Mouse (Mus musculus): ENCODE data around the gene Col4a2. TPM values are rescaled to one million over a fixed set of nuclear protein-coding genes. Genes with fewer than 3 reads are reported as not detected.
A peak's percentile ranks its signal among the peaks of the same experiment; 100 is the strongest.

Gene Col4a2
- 183 and 189 TPM in 2 replicates for polyA plus RNA-seq (2015; fragmentation: Nextera tagmentation; extraction: Ambion mirVana)

DNA sequence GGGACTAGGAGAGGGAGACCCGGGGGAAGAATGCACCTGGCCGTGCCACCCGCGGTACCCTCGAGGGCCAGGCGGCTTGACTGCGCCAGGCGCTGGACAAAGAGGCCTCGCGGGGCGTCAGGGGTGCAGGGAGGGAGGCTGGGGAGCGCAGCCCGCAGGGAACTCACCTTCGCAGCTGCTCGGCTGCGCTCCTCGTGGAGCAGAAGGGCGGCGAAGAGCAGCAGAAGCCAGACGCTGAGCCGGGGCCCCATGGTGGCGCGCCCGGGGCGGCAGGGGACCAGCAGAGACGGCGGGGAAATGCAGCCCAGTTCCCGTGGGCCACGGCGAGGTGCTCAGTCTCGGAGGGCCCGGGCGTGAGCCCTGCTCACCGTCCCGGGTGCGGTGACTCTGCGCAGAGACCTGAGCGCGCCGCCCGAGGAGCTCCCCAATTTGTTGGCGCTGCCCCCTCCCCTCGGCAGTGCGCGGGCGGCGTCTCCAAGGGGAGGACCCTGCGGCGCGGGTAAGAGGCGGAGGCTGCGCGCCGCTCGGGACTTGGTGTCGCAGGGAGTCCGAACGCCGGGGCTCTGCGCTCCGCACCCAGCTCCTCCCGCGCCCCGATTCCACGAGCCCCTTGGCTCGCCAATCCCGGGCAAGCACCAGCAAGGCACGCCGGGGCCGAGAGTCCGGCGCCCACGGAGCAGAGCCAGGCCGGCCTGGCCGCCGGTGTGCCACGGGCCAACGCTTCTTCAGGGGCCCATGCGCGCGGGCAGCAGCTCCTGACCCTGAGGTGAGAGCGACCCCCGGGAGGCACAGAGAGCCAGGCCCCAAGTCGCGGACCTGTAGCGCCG lies at the start of gene Col4a2, which contains the start of gene Col4a1:
TSS of gene Col4a2 (plus strand) at position 457 of the 827 bp plus-strand sequence.
TSS of gene Col4a1 (minus strand) at position 478 of the 827 bp plus-strand sequence.
- Histone ChIP-seq H3K36me3 (ENCODE audit: insufficient read depth, low read length) (peaks cover 9% of the 10 kb centered on the region), H3K4me3 (ENCODE audit: low read depth, low read length) (peak within 1 kb of the TSS; percentile 90), H3K9ac (replicated peaks; ENCODE audit: low read depth) (peak within 1 kb of the TSS; percentile 98), H3K4me1 (ENCODE audit: insufficient read depth, low read depth, low read length) (peaks cover 42% of the 10 kb centered on the region; the same call in 1 of the 2 replicates), H3K4me2 (replicated peaks; ENCODE audit: low read depth, low read length) (peak within 1 kb of the TSS; percentile 87), H3K27ac (ENCODE audit: low read length) (peak within 1 kb of the TSS; percentile 97), H3K27me3 (replicated peaks; ENCODE audit: insufficient read depth, low read length) (no peaks in the 10 kb centered on the region), H3K9me3 (ENCODE audit: low read length) (no peaks in the 10 kb centered on the region)
- TF ChIP-seq CTCF (IDR thresholded peaks at IDR 0.05) (peak; percentile 44), EP300 (IDR thresholded peaks at IDR 0.05) (no peak)
- DNase-seq (ENCODE audit: low spot score) (peak; percentile 91), ATAC-seq (peak; percentile 82)
- WGBS = under 1% methylated on average over 68 of the region's 87 CpGs

DNA sequence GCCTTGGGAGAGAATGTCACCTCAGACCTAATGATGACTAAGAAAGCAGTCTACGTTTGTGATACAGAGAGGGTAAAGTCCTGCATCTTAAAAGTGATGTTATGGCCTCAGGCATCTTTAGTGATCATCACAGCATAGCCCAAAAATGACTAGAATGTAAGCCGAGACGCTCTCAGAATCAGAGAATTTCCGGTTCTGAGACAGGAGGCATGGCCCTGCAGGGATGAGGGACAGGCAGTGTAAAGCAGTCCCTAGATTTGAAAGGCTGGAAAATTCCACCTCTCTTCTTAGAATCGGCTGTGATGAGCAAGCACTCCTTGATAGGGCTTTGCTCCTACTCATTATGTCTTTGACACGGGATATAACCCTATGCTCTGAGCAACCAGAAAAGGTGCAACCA lies 48.8 kb upstream of the Col4a2 start:
- no peak overlapping the region; the same call in 1 of the 2 replicates for H3K27ac ChIP-seq (ENCODE audit: low read length)
- no peaks in the 10 kb centered on the region for H3K9me3 ChIP-seq (ENCODE audit: low read length)
- H3K9ac ChIP-seq (replicated peaks; ENCODE audit: low read depth) = no peak overlapping the region
- H3K4me2 ChIP-seq (replicated peaks; ENCODE audit: low read depth, low read length) = no peak overlapping the region
- H3K27me3 ChIP-seq (replicated peaks; ENCODE audit: insufficient read depth, low read length) = no peaks in the 10 kb centered on the region
- no peak for ATAC-seq
- peaks cover 37% of the 10 kb centered on the region for H3K4me1 ChIP-seq (ENCODE audit: insufficient read depth, low read depth, low read length)
- 0 out of 2 replicates have a peak, but pooled peaks cover 14% of the 10 kb centered on the region for H3K36me3 ChIP-seq (ENCODE audit: insufficient read depth, low read length)
- TF ChIP-seq EP300 (IDR thresholded peaks at IDR 0.05) (no peak), CTCF (IDR thresholded peaks at IDR 0.05) (no peak)
- 74% methylated on average over 6 of the region's 6 CpGs for WGBS
- no peak for DNase-seq (ENCODE audit: low spot score)
- no peak overlapping the region for H3K4me3 ChIP-seq (ENCODE audit: low read depth, low read length)

DNA sequence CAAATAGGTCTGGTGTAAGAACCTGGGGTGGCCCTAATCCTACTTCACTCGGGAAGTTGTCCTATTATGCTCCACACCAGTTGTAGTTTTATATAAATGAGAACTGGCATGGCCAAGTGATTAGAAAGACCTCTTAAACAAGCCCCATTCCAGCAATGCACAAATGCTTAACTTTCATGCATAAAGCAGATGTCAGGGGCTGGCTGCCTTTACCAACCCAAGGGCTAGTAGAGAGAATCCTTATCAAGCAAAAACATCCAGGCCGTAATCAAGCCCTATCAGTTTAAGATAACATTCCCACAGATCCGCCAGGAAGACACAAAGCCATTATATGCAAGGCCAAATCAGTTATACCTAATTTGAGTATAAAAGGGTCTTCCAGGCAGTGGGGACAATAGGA lies 46.6 kb upstream of the Col4a2 start:
- H3K27me3 ChIP-seq (replicated peaks; ENCODE audit: insufficient read depth, low read length) = no peaks in the 10 kb centered on the region
- 75% methylated on average over 3 of the region's 3 CpGs for WGBS
- H3K9me3 ChIP-seq (ENCODE audit: low read length) = no peaks in the 10 kb centered on the region
- 0 out of 2 replicates have a peak, but pooled peaks cover 14% of the 10 kb centered on the region for H3K36me3 ChIP-seq (ENCODE audit: insufficient read depth, low read length)
- H3K4me2 ChIP-seq (replicated peaks; ENCODE audit: low read depth, low read length) = no peak overlapping the region
- no peak overlapping the region for H3K4me3 ChIP-seq (ENCODE audit: low read depth, low read length)
- no peak overlapping the region for H3K9ac ChIP-seq (replicated peaks; ENCODE audit: low read depth)
- peaks cover 30% of the 10 kb centered on the region for H3K4me1 ChIP-seq (ENCODE audit: insufficient read depth, low read depth, low read length)
- H3K27ac ChIP-seq (ENCODE audit: low read length) = no peak overlapping the region
- ATAC-seq = no peak
- no peak for TF ChIP-seq CTCF (IDR thresholded peaks at IDR 0.05)
- no peak for TF ChIP-seq EP300 (IDR thresholded peaks at IDR 0.05)
- DNase-seq (ENCODE audit: low spot score) = no peak

DNA sequence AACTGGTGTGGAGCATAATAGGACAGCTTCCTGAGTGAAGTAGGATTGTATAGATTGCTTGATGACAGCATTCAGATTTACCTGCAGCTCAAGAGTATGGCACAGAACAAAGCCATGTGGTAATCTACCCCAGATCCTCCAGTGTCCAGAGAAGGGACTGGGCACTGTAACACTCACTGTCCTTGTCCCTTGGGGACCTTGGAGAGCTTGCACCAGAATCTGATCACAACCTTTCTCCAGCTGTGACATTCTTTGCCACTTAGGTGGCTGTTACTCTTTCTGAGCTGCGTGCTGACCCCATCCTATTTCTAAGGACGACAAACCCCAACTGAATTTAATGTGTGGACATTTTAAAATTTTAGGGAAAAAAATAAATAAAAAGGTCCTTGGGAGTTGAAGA lies 46.1 kb upstream of the Col4a2 start:
- 84% methylated on average over 2 of the region's 2 CpGs for WGBS
- Histone ChIP-seq H3K9ac (replicated peaks; ENCODE audit: low read depth) (no peak overlapping the region), H3K27me3 (replicated peaks; ENCODE audit: insufficient read depth, low read length) (no peaks in the 10 kb centered on the region), H3K4me3 (ENCODE audit: low read depth, low read length) (no peak overlapping the region), H3K36me3 (ENCODE audit: insufficient read depth, low read length) (0 out of 2 replicates have a peak, but pooled peaks cover 14% of the 10 kb centered on the region), H3K27ac (ENCODE audit: low read length) (no peak overlapping the region), H3K9me3 (ENCODE audit: low read length) (no peaks in the 10 kb centered on the region), H3K4me1 (ENCODE audit: insufficient read depth, low read depth, low read length) (peaks cover 30% of the 10 kb centered on the region), H3K4me2 (replicated peaks; ENCODE audit: low read depth, low read length) (no peak overlapping the region)
- no peak for TF ChIP-seq CTCF (IDR thresholded peaks at IDR 0.05)
- no peak for TF ChIP-seq EP300 (IDR thresholded peaks at IDR 0.05)
- DNase-seq (ENCODE audit: low spot score) (no peak), ATAC-seq (no peak)

DNA sequence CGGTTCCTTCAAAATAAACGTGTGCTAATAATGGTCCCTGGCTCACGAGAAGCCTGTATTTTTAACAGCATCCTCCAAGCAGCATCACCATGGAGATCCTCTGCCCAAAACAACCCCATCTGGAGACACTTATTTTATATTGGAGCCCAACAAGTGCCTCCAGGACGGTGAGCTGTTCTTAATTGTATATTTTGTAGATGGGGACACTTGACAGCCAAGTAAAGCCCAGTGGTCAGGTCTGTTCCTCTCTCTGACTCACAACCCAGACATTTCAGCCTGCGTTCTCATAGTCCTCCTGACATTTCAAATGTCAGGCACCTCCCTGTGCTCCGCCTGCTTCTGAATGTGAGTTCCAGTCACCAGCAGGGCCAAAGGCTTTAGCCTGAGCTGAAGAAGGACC lies 43.9 kb upstream of the Col4a2 start:
- Histone ChIP-seq H3K4me1 (ENCODE audit: insufficient read depth, low read depth, low read length) (peaks cover 33% of the 10 kb centered on the region), H3K9me3 (ENCODE audit: low read length) (no peaks in the 10 kb centered on the region), H3K4me2 (replicated peaks; ENCODE audit: low read depth, low read length) (no peak overlapping the region), H3K27me3 (replicated peaks; ENCODE audit: insufficient read depth, low read length) (no peaks in the 10 kb centered on the region), H3K27ac (ENCODE audit: low read length) (peak overlapping the region; percentile 32; the same call in 1 of the 2 replicates), H3K4me3 (ENCODE audit: low read depth, low read length) (no peak overlapping the region), H3K9ac (replicated peaks; ENCODE audit: low read depth) (no peak overlapping the region), H3K36me3 (ENCODE audit: insufficient read depth, low read length) (peaks cover 14% of the 10 kb centered on the region; the same call in 1 of the 2 replicates)
- peak; percentile 22; the same call in 1 of the 2 replicates for ATAC-seq
- 60% methylated on average over 6 of the region's 6 CpGs for WGBS
- DNase-seq (ENCODE audit: low spot score) = peak; percentile 50
- TF ChIP-seq CTCF (IDR thresholded peaks at IDR 0.05) (no peak), EP300 (IDR thresholded peaks at IDR 0.05) (peak; percentile 30; the same call in 1 of the 2 replicates)

DNA sequence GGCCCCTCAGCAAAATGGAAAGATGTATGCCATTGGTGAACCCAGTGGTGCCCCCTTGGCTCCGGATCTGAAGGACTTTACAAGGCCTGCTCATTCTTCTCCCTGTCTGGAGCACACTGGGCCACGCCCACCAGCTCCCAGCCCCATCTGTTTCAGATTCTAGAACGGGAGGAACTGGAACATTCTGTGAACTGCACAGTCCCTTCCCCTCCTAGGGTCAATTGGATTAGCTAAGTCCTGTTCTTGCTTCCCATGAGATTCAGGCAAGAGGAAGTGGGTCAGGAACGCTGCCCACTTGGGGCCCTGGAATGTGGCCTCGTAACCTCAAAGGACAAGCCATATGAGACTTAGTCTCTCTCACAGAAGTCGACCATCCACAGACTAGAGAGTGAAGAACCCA lies 41.8 kb upstream of the Col4a2 start:
- TF ChIP-seq CTCF (IDR thresholded peaks at IDR 0.05) (no peak), EP300 (IDR thresholded peaks at IDR 0.05) (peak; percentile 96)

More for the DNA sequence above, 41.8 kb upstream of the Col4a2 start:
- Histone ChIP-seq H3K4me3 (ENCODE audit: low read depth, low read length) (no peak overlapping the region), H3K36me3 (ENCODE audit: insufficient read depth, low read length) (peaks cover 9% of the 10 kb centered on the region; the same call in 1 of the 2 replicates), H3K9me3 (ENCODE audit: low read length) (no peaks in the 10 kb centered on the region), H3K27ac (ENCODE audit: low read length) (peak overlapping the region; percentile 66), H3K4me1 (ENCODE audit: insufficient read depth, low read depth, low read length) (peaks cover 40% of the 10 kb centered on the region), H3K4me2 (replicated peaks; ENCODE audit: low read depth, low read length) (no peak overlapping the region), H3K9ac (replicated peaks; ENCODE audit: low read depth) (no peak overlapping the region), H3K27me3 (replicated peaks; ENCODE audit: insufficient read depth, low read length) (no peaks in the 10 kb centered on the region)
- WGBS = 40% methylated on average over 6 of the region's 6 CpGs
- DNase-seq (ENCODE audit: low spot score) = peak; percentile 81
- ATAC-seq = peak; percentile 64
